Mouse (Mus musculus): ENCODE data around the gene Cacna1b.

Gene Cacna1b

DNA sequence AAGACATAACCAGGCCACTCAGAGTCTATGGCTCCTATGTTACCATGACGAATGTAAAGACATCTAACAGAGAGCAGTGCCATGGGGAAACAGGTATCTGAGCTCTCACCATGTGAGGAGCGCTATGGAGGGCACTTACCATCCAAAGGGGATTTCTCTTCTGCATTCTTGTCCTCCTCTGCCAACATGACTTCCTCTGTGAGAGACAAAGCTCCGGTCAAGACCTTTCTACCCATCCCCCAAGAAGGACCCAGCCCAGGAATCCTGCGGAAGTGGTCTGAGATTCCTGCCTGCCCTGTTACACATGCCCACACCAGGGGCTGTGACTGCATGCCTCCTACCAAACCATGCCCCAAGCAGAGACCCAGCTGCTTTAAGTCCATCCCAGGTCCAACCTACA is 44.0 kb downstream of the Cacna1b start:
- no peak for DNase-seq (ENCODE audit: low spot score)

DNA sequence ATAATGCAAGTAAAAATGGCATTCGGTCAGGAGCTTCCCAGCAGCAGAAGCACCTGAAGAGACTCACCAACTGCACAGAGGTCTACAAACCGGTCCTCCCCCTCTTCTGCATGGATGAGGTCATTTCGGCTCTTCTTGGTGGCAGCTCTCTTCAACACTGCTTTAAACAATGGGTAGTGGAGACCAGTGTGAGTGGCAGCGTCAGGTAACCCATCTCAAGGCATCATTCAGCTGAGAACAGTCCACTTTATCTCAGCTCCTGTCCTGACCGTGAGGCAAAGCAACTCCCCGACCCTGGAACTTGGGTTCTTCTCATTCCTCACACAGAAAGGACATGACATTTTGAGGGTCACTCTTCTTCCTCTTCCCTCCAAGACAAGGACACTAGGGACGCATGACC is 45.0 kb downstream of the Cacna1b start:
- DNase-seq (ENCODE audit: low spot score) = no peak

DNA sequence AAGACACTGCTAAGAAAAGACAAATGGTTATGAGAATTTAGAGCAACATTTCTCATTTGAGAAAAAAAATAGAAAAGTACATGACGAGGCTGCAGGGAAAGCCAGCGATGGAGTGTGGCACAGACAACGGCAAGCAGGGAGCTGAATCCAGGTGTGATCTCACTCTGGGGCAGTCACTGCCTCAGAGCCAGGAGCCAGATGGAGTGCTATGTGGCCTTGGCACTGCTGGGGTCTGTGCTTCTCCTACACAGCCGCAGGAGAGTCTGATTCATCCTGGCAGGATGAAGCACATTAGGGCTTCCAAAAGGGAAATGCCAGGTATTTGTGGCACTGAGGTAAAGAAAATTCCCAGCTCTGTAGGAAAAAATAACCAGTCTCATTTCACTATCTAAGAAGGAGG is 45.5 kb downstream of the Cacna1b start:
- DNase-seq (ENCODE audit: low spot score) = no peak

DNA sequence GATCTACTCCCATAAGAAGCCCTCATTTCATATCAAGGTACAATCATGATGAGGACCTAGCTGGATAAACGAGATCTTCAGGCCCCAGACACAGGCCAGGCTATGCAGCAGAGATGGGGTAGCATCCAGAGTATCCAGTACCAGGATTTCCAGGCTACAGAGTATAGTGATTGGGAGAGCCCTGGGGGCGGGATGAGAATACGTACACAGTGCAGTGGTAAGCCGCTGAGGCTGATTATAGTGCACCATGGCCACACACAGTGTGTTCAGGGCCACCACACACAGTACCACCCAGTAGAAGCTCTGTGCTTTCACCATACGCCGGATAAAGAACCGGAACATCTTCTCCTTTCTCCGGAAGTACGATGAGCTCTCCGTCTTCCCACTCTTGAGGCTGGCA is 57.0 kb downstream of the Cacna1b start:
- DNase-seq (ENCODE audit: low spot score) = no peak

DNA sequence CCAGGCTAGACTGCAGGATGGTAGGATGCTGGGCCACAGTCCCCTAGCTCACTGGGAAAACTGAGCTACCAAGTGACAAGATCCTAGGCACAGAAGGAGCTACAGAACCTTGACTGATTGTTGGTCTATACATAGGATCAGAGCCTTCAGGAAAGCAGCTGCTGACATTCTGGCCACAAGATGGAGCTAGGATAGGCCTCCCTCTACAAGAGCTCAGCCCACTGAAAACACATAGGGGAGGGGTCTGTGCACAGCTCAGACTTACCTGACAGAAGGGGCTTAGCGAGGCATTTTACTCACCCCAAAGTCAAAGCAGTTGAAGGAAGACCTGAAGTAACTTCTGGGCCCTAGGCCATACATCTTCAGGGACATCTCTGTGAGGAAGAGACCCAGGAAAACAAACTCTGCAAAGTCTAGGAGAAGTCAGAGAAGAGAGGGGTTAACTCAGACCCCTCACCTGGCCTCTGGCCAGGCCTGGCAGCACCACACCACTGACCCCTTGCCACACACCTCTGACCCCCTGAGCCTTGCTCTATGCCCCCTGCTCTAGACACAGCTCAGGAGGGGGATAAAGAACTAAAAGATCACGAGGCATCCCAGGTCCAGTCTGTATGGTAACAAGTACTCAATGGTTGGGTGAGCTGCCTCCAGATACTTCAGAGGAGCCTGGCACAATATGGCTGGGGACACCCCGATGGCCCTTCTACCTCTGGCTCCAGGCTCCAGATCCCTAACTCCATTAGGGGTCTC is 60.6 kb downstream of the Cacna1b start:
- no peak for DNase-seq (ENCODE audit: low spot score)

DNA sequence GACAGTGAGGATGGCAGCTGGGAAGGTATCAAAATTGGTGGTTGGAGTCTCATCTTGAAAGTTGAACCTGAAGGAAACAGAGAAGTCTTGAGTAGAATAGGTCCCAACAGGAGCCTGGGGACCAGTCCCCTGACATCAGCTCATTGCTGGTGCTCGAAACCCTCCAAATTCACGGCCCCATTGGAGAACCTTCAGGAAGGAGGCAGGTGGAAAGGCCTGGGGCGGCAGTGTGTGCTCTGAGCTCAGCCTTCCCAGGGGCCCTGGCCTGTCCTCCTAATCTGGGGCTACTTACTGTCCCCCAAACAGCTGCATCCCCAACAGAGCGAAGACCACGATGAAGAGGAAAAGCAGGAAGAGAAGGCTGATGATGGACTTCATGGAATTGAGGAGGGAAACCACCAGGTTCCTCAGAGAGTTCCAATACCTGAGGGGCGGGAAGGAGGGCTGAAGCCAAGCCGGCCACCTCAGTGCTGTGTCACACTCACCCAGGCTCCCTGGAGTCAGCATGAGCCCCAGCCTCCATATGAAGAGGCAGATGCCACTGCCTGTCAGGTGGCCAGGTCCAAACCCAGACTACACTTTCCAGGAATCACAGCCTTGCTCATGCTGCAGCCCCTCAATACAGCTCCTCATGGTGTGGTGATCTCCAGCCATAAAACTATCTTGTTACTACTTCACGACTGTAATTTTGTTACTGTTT is 65.5 kb downstream of the Cacna1b start:
- no peak for DNase-seq (ENCODE audit: low spot score)

DNA sequence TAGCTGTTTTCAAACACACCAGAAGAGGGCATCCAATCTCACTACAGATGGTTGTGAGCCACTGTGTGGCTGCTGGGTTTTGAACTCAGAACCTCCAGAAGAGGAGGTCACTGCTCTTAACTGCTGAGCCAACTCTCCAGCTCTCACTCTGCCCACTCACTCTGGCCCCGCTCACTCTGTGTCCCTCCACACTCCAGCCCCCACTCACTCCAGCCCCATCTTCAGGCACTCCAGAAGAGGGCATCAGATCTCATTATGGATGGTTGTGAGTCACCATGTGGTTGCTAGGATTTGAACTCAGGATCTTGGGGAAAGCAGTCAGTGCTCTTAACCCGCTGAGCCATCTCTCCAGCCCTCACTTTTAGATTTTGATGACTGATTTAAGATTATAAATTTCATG is 70.6 kb downstream of the Cacna1b start:
- no peak for DNase-seq (ENCODE audit: low spot score)

DNA sequence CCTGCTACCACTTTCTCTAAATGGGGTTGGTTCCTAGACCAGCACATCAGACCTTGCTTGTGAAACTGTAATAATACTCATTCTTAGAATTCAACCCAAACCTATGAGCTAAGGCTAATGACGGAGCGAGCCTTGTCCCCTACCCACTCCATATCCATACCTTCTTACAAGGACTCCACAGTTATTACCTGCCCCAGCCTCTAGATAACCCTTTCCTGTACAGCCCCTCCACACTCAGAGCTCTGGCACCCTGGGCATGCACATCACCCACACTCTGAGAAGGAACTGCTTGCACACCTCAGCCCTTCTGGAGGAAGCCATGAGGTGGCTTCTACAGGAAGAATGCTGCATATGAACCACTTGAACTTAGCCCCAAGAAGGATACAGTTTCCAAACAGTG is 72.6 kb downstream of the Cacna1b start:
- DNase-seq (ENCODE audit: low spot score) = no peak

DNA sequence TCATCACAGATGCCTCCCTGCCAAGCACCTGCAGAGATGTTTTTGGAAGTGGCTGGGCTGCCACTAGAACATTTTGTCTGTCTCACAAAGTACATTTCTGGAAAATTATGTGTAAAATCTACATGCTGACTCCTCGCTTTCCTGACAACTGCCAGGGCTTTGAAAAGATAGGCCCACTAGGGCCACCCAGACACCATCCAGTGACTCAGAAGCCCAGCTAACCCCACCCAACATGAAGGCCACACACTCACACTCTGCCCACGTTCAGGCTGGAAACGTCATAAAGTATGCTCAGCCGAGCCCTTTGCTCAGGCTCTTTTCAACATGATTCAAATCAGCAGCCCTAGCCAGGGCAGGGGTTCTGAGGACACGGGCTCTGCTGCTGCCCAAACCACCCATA is 77.6 kb downstream of the Cacna1b start:
- DNase-seq (ENCODE audit: low spot score) = no peak

DNA sequence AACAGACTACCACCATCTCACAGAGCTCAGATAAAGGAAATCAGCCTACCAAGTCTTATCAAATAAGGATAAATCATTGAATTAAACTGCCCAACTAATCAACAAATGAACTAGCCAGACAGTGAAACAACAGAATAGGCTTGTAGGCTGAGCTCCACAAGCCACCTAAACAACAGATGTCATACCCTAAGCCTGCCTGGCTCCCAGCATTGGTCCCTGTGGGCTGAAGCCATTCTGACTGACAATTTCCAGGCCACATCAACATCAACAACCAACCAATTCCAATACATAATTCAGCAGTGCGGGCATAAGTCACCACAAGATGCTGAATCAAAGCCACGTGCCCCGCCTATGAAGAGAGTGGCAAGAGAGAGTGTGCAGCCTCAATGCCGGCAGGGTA is 78.2 kb downstream of the Cacna1b start:
- DNase-seq (ENCODE audit: low spot score) = no peak

DNA sequence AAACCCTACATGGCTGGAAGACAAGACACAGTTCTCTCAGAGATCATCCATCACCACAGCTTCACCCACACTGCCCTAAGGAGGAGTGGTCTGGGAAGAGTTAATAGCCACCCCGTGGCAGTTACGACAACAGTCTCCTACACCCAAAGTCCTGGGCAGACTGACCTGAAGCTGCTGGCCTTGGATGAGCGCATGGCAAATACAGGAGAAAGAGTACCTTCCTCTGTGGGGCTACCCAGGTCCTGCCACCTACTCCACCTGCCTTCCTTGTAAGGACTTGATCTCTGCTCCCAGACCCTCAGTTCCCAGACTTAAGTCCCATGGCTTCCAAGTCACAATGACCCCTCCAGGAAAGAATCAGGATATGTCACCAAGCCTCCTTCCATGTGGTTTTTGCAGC is 79.7 kb downstream of the Cacna1b start:
- DNase-seq (ENCODE audit: low spot score) = no peak

DNA sequence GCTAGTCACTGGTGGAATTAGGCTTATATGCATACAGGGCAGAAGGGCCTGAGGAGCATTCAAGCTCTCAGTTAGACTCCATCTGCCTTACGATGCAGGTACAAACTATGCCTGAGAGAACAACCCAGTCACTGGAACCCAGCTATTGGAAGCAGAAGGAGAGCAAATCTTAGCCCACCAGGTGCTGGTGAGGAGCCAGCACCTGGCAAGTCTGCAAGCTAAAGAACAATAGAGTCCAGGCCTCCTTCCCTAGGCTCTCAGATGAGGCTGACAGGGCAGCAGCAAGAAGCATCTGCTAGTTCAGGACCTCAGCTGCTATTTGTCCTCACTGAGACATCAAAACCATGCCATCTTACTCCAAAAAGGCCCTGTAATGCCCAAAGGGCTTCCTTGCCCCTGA is 82.2 kb downstream of the Cacna1b start:
- no peak for DNase-seq (ENCODE audit: low spot score)

DNA sequence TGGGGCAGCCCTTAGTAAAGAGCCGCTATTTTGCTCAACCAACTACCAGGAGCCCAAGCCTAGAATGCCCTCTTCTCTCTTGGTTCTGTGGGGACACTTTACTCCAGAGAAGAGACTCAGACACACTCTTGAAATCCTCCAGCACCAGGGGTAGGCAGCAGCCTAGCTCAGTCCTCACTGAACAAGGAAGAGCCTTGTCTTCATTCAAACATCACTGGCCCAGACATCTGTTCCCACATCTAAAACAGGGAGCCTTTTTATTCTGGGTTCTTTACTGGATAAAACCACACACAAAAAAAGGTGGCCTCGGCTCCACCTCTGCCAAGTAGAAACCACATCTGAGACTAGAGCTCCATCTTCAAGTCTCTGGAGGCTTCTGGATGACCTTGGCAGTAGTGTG is 82.8 kb downstream of the Cacna1b start:
- no peak for DNase-seq (ENCODE audit: low spot score)

DNA sequence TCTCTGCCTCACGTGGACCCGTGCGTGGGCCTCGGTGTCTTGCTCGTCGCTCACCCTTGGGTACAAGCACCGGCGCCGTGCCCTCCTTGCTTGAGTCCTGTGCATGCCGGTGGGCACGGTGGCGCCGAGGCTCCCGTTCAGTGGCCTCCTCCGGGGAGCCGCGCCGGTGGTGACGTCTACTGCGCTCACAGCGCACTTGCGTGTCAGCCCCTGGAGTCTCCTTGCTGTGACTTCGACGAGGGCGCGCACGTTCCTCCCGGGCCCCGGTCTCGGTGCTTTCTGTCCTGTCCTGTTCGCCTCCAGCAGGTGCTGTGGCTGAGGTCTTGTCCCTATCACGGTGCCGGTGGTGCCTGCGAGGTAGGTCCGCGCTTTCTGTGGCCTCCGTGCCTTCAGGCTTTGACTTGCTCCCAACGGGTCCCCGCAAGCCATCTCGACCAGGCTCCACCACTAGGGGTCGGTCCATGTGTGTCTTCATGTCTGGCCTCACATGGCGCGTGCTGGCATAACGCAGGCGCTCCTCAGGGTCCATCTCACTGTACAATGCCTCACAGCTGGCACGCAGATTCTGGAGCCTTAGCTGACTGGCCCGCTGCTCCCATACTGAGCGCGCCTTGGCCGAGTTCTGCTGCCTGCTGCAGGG is 83.8 kb downstream of the Cacna1b start:
- DNase-seq (ENCODE audit: low spot score) = no peak

DNA sequence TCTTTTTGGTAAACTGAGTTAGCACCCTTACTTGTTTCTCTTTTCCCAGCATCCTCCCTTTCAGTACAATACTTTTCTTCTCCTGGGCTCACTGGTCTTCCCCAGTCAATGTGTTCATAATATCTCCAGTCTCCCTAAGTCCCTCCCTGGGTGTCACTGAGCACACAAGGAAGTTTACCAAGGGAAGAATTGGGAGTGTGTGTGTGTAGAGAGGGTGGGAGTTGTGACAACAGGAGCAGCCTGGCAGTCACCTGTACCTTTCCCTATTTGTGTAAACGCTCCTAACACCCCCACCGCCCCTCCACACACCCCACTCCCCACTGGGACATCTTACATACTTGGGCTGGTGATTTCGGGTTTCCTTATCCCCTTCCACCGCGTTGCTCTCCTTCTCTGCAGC is 84.4 kb downstream of the Cacna1b start:
- no peak for DNase-seq (ENCODE audit: low spot score)

DNA sequence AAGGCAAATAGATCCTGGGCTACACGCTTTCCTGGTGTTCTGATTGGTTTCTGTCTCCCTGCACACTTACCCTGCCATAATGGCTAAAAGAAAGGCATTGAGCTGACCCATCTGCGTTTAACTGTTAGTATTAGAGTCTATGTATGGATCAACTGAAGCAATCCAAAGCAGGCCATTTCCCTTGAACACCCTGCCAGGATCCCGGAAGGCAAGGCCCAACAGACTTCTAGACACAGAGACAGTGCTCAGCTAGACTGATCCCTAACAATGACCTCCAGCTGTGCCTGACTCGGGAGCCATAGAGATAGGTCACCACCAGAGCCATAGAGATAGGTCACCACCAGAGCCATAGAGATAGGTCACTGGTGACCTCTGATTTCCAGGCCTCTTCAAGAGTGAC is 84.8 kb downstream of the Cacna1b start:
- DNase-seq (ENCODE audit: low spot score) = no peak

DNA sequence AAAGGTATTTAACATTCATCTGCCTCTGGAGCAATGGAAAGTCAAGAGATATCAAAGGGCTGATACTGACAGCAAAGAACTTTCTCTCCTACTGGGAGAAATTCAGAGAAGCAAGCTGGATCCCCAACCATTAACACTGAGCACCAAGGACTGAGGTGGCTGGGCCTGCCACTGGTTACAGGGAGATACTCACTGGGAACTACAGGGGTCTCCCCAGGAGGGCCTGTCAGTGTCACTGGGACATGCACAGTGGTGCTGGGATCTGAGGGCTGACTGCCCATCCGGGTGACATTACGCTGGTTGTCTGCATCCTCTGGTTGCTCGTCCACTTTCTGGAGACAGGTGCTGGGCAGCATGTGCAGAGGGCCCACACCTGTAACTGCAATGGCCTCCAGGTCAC is 85.3 kb downstream of the Cacna1b start:
- DNase-seq (ENCODE audit: low spot score) = no peak

DNA sequence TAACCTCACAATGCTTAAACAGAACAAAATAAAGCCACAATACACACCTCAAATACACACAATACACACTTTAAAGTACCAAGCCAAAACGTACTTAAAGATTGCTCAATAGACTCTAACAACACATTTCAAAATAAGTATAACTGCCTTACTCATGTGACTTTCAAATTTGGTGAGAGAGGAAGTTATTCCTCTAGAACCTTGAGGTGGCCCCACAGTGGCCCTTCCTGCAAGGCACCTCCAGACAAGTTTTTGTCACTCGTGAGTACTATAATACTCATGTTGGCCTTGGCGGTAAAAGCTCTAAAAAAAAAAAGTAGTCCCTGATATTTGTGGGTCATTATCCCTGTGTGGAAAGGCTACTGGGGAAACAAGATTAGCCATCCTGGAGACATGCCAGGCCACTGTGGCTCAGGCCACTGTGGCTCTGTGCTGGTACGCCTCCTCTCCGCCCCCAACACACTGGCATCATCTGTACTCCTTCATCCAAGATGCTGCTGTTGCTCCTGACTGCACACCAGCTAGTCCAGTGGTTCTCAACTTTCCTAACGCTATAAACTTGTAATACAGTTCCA is 88.4 kb downstream of the Cacna1b start:
- DNase-seq (ENCODE audit: low spot score) = no peak

DNA sequence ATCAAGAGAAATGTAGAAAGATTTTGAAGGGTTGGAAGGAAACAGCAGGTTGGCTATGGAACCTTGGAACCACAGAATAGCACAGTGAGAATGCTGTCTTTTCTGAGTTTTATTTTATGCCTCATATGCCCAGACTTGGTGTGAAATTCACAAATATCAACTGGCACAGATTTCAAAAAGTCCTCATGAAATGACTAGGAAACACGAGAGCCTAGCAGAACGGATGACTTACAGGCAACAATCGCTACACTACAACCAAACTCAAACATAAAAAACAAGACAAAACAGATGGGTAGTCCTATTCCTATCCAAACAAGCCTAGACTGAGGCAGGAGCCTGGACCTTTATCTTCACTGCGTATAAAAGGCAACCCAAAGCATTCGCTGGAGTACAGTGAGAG is 94.4 kb downstream of the Cacna1b start:
- no peak for DNase-seq (ENCODE audit: low spot score)

DNA sequence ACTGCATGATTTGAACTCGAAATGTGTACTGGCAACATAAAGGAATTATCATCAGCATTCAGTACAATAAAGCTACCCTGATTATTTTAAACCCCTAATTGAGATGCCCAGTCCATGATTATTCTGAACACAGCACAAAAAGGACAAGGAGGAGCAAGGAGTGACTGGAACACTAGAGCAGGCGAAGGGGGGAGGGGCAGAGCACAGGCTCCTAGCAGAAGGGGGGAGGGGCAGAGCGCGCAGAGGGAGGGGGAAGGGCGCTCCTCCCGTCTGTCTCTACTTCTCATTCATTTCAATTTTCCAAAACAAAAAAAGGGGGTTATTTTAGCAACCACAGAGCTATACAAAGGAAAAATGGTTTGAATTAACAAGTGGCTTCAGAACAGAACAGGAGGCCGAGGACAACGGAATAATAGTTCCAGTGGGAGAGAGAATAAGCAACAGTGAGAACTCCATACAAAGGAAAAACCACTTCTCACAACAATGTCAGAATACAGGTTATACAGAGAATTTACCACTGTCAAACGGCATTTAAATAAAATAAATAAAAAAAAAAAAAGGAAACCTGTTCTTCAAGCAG is 98.2 kb downstream of the Cacna1b start:
- no peak for DNase-seq (ENCODE audit: low spot score)

DNA sequence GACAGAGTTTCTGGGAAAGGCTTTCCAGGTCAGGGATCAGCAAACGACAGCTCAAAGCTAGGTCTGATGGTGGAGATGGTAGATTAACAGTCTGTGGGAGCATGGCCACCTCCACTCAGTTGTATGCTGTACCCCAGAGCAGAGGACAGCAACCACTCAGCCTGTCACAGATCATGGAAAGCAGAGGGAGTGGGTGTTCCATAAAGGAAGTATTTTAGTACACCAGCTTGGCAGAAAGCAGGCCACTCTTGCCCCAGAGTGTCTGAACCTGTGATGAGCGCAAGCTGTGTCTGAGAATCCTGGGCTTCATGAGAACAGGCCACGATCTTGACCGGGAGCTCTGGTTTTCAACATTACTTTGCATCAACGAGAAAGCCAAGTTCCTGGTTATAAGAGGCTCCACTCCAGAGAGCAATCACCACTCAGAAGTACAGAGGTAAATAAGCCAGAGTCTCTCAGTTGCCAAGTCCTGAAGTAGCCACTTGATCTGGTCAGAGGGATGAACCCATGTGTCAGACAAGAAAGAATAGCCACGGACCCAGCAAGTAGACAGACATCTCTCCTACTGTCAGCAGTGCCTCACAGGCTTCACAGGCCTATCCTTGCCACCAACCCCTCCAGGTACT is 103.7 kb downstream of the Cacna1b start:
- DNase-seq (ENCODE audit: low spot score) = no peak

DNA sequence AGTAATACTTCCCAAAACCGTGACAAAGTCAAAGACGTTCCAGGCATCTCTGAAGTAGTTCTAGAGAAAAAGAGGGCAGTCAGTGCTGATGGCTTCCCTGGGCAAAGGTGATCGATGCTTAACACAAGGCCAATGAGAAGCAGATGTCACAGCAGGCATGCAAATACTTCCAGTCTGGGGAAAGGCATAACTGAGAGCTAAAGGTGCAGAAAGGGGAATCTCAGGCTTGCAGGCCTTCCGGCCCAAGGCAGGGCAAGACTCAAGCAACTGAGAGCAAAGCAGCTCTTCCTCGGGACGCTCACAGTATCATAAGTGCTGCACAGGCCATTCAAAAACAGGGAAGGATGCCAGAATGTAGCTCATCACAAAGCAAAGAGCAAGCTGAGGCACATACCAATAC is 114.4 kb downstream of the Cacna1b start:
- DNase-seq (ENCODE audit: low spot score) = no peak

Measured in urinary bladder, postnatal 10 days (tissue).